Mouse (Mus musculus): Measurements from ENCODE around the gene Clk4.

Clk4 gene

GRCm38 (mm10) chr11:51308306-51308705 lies 46.8 kb downstream of the Clk4 start:
- DNase-seq (ENCODE audit: low spot score) = no peak

- no peak for DNase-seq (ENCODE audit: low spot score)
Observed at GRCm38 (mm10) chr11:51311846-51312245, 50.3 kb downstream of the Clk4 start.

- no peak for DNase-seq (ENCODE audit: low spot score)
Observed at GRCm38 (mm10) chr11:51315991-51316810, 54.7 kb downstream of the Clk4 start.

- DNase-seq (ENCODE audit: low spot score) = no peak
Observed at GRCm38 (mm10) chr11:51320609-51321008, 59.1 kb downstream of the Clk4 start.

- DNase-seq (ENCODE audit: low spot score) = no peak
Observed at GRCm38 (mm10) chr11:51326908-51327307, 65.4 kb downstream of the Clk4 start.

GRCm38 (mm10) chr11:51328387-51328942 lies 66.9 kb downstream of the Clk4 start:
- DNase-seq (ENCODE audit: low spot score) = no peak

- no peak for DNase-seq (ENCODE audit: low spot score)
Observed at GRCm38 (mm10) chr11:51329837-51330714, 68.5 kb downstream of the Clk4 start.

All from embryo, embryonic 10 days (tissue).